Mouse (Mus musculus): ENCODE results near the gene Doc2a. TPM values are rescaled to one million over a fixed set of nuclear protein-coding genes. Genes with fewer than 3 reads are reported as not detected.

The Doc2a gene
- total RNA-seq (2021), result 1 to 10 TPM in 1 of 2 experiments, under 1 TPM in 1; 0.82 to 1.0 TPM
- long read RNA-seq, experiment 1, partial matches to known transcripts, result 1 of 2 reads
- long read RNA-seq, experiment 1, other reads (novel, unspliced or antisense), result 0 of 2 reads
- long read RNA-seq, experiment 2, partial matches to known transcripts, result 0 of 1 reads
- long read RNA-seq, experiment 2, other reads (novel, unspliced or antisense), result 0 of 1 reads

DNA sequence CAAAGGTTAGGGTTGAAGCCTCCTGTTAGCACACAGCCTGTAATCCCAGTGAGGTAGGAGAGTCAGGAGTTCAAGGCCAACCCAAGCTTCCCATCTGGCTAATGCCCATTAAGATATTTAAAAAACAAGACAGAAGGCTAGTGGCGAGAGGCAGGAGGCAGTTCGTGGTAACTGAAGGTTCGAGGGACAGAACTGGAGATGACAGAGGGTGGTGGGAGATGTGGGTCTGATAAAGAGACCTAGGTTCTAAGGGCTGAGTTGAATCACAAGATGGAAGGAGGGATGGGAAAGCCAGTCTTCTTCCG, at the start of gene Doc2a:
Gene Doc2a, plus strand, starts transcription at position 301 of the 305 bp plus-strand sequence.
- DNase-seq, result no peak

DNA sequence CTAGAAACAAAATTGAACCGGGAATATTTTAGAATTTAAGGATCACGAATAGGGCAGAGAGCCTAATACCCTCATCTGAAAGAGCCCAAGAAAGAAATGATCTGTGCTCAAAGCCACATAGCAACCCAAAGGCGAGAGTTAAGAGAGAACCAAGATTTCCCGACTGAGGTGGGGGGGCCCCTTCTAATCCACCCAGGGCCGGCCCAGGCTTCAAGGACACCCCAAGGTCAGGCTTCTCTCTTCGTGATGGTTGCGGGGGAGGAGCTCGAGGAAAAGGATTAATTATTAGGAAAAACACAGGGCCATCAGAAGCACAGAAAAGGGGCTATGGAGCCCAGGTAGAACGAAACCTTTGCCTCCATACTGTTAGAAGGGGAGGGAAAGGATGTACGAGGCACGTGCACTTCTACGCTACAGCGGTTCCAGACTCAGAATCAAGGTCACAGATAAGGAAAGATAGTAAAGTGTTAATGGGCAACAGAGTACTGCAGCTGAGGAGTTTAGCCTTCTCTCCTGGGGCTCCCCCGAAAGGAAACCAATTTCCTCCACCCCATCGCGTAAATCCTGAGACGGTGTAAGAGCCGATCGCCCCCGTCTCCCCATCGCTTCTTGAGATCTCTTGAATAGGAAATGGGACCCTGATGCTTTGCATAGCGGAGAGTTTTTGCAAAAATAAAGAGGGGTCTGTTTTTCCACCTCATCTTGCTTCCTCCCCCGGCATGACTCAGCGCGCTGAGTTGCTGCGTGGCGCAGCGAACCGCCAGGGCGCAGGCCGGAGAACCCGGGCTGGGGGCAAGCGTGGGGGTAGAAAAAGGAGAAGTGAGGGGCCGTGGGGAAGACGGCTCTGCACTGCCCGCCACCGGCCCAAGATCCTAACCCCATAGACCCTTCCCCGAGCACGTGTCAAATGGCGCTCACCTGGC, 48.8 kb upstream of the Doc2a start:
- peak; percentile 71 for DNase-seq

DNA sequence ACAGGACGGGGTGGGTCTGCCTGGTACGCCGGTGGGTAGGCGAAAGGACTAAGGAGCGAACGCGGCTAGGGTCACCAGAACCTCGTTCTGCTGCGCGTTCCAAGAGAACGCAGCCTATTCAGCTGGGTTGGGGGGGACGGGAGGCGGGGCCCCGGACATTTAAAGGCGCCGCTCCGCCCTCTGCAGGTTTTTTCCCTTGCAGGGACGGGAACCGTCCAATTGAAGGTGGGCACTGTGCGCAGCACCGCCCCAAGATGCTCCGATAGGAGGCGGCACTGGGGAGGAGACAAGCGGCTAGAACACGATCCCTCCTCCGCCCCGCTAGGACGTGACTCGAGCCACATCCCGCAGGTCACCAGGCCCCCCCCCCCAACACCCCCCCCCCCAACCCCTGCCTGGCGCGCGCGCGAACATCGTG, 48.2 kb upstream of the Doc2a start:
- peak; percentile 98 for DNase-seq

DNA sequence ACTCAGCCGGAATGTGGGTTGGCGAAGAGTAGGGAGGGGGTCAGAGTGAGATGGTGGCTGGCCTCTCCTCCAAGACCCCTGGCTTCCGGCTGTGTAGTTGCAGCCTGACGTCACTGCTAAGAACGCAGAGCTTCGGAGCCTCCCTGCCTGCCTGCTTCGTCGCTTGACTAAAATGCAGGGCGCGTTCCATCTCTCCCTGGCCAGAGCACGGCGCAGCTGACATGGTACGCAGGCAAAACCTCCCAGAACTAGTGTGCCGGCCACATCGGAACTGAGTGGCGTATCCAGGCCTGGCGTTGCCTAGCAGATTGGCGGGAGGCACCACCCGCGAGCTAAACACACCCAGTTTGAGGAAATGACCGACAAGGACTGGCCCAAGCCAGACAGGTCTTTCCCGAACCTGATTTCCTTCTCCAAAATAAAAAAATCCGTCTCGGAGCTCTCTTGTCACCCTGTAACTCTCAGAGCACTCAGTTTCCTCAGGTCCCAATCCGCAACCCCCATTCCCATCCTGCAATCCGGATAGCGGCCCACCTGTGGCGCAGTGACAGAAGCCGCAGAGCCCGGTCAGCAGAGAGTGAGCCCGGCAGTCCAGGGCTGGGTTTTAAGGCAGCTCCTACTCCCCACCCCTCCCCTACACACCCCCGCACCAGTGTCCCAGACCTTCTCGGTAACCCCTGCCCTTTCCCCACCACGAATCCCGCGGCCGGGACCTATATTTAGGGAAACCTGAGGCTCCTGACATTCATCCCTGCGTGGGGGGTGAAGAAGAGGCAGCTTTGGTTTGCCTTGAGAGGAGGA, 47.5 kb upstream of the Doc2a start:
- peak; percentile 59 for DNase-seq

DNA sequence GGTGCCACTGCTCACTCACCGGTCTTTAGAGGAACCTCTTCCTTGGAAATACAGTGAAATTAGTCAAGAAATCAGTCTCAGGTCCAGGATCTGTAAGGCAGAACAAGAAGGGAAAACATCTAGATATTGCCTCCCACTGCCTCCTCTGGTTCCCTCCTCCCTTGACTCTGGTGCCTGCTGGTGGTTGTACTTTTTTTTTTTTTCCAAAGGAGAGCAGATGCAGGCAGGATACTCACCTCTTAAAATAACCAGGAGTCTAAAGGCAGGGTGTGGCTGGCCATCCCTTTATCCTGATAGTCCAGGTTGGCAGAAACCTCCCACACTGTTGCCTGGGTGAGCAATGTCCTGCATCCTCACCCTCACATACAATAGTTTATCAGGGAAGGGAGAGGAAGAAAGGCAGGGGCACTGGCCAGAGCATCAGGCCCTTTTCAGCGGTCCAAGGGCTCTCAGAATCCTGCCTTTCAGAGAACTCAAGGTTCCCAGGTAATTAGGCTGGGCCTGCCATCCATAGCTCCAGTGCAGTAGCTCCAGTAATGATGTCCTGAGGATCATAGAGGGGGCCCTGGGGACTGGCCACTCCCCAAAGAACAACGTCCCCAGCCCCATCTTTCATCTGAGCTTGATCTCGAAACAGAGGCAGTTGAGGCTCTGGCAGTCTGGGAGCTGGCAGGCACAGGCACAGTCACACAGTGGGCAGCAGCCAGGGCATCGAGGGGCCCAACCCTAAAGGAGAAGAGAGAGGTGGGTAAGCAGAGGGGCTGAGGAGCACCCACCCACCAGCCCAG, 46.8 kb upstream of the Doc2a start:
- DNase-seq, result no peak

DNA sequence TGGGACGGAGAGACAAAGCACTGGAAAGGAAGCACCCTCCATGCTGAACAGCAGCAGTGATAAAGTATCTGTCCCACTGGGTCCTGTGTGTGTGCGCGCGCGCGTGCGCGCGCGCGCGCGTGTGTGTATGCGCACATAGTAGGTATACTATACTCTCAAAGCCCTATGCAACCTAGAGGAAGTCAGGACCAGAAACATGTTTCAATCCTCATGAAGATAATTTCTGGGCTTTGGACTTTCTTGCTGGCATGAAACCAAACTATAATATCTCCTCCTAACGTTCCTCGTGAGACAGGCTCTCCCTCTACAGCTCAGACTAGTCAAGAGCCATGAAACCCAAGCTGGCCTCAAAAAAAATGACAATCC, 46.2 kb upstream of the Doc2a start:
- no peak for DNase-seq

DNA sequence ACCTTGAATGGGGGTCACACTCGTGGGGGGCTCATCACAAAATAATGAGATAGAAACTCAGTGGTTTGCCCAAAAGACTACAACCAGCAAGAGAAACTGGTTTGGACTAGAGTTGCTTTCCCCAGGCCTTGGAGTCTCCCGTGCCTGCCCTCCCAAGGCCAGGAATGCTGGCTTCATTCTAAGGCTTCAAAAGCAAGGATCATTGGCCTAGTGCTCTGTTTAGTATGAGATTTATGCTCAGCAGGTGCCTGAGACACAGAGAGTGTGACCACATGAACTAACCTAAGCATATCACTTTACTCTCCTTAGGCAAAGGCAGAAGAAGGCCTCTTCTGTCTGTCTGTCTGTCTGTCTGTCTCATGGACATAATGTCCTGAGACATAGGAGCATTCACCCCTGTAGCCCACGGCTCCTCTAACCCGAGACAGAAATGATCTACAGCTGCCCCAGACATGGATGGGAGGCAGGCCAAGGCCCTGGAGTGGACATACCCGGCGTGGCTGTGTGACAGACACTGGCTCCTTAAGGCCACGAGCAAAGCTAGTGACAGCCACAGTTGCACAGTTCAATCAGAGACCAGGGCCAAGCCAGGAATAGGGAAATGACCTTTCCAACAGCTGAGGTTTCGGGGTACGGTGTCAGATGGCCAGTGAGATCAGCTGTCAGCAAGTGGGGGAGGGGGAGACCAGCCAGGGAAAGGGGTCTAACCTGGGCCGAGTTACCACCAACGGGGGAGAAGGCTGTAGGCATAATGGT, 44.9 kb upstream of the Doc2a start:
- peak; percentile 59 for DNase-seq

DNA sequence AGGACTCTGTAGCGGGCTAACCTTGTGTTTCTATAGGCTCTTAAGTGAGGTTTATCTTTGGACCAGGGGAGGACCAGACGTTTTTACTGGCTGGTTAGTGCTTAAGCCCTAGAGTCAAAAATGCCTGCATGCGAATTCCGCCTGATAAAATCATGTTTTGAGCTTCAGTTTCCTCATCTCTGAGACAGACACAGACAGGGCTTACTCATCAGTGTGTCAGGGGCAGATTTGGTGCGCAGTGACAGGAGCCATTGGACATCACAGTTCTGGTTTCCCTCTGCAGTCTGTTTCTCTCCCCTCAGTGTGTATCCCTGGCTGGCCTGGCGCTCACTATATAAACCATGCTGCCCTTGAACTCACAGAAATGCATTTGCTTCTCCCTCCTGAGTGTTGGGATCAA, 44.0 kb upstream of the Doc2a start:
- DNase-seq, result no peak

DNA sequence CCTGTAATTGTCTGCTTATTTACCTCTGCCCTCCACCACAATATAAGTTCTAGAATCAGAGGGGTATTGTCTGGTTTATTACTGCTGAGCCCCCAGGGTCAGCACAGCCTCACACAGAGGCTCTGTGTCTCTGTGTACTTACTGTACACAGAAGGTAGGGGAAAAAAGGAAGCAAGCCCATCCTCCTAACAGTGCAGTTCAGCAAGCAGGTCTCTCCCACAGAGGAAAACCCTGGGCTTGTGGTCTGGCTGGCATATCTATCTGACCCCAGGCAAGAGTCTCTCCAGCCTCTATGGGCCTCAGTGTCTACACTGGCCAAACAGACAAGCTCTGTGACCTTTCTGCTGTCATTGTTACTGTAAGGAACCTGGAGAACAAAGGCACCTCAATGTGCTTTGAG, 43.5 kb upstream of the Doc2a start:
- no peak for DNase-seq

DNA sequence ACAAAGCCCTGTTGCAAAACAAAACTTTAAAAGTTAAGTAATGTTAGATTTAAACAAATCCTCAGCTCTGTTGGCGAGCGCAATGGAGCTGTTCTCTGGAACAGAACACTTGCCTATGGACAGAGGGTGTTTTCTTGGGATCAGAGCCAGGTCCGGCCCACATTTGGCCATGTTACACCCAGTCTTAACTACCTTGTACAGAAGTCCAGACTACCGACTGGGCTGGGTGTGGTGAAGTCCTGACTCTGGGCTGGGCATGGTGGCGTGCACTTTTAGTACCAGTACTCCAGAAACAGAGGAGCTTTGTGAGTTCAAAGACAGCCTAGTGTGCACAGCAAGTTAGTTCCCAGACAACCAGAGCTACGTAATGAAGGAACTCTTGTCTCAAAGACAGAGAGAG, 40.3 kb upstream of the Doc2a start:
- peak; percentile 73 for DNase-seq

DNA sequence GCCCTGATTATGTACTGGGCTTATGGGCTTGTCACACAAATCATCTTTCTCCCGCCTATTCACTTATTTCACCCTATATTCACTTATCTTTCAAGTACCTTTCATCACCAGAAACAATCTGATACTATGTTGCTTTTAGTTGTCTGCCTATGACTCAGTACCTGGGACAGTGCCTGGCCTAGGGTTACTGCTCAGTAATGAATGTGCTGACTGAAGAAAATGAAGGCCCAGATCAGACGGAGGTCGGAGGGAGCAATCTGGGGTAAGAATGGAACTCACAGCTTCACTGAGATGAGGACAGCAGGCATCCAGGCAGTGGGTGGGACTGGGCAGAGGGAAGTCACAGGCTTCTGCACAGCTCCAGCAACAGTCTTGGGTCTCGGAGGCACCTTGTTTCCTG, 39.8 kb upstream of the Doc2a start:
- DNase-seq, result no peak

DNA sequence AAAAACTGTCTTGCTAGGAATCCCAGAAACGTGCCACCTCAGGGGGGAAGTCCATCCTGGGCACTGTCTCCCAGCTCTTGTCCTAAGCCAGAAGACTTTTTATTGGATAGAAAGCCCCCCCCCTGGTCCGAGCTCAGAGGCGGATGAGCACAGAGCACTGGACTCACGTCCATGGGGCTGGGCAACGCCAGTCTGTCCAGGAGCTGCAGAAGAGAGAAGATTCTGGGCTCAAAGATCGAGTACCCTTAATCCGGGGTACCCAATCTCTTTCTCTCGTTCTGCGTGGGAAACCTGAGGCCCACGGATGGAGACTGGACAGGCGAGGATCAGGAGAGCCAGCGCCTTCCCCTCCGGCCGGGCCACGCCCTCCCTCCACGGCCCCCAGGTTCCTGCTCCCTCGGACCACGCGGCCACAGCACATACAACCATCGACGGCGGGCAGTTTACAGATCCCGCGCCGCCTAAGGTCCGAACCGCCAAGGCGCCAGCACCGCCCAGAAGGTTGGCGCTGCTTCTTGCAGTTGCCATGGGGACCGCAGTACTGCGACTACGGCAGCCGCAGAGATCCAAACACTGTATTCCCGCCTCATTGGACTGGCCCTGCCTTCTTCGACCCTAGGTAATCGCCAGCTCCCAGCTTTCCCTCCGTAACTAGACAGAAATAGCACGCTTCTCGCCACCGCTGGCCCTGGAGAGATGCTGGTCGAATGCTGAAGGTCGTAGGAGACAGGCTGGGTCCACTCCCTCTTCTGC, 38.3 kb upstream of the Doc2a start:
- peak; percentile 94 for DNase-seq

DNA sequence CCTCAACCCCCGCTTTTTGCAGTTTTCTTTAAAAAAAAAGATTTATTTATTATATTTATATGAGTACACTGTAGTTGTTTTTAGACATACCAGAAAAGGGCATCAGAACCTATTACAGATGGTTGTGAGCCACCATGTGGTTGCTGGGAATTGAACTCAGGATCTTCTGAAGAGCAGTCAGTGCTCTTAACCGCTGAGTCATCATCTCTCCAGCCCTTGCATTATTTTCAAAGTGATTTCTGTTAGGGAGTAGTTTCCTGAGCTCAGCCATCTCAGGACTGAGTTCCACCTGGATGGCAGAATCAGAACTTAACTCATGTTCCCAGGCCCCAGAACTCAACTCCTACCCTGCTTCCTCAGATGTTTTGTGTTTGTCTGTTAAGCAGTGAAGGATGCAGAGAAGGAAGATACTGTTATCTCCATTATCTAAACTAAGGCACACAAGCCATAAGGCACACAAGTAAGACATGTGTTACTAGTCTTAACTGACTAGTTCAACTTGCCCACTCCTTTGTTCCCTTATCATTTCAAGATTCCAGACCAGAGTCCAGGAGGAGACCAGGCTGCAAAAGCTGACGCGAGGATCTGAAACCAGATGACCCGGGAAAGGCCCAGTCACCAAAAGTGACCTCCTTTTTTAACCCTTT, 37.4 kb upstream of the Doc2a start:
- no peak for DNase-seq

DNA sequence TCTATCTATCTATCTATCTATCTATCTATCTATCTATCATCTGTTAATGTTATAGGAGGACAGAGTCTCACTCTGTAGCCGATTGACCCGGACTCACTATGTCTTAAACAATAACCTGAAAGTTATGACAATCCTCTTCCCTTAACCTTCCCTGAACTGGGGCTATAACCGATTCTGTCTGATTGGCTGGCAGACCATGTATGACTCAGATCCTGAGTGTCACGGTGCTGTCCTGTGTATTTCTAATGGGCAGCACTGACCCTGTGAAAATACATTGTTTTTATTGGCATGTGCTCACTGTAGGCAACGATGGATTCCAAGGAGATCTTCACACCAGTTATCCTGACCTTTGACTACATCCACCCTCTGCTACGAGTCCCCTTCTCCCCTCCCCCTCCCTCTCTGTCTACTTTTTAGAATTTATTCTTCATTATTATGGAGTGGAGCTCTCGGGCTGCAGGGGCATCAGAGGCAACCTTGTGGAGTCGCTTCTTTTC, 31.4 kb upstream of the Doc2a start:
- no peak for DNase-seq

DNA sequence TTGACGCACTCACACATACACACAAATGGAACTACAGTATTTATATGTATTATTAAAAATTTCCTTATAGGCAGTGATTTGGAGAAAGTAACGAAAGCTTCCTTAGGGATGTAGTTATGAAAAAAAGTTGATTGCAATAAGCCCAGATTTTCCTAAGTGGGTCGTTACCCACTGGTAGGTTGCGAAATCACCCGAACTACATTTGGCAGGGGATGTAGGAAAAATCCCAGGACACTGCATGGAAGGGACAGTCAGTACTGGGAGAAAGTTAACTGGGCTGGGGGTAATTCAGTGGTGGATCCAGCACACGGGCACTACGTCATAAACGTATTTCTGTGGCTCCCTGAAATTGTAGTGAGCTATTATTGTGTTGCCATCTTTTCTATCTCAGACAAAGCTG, 30.7 kb upstream of the Doc2a start:
- peak; percentile 58 for DNase-seq

DNA sequence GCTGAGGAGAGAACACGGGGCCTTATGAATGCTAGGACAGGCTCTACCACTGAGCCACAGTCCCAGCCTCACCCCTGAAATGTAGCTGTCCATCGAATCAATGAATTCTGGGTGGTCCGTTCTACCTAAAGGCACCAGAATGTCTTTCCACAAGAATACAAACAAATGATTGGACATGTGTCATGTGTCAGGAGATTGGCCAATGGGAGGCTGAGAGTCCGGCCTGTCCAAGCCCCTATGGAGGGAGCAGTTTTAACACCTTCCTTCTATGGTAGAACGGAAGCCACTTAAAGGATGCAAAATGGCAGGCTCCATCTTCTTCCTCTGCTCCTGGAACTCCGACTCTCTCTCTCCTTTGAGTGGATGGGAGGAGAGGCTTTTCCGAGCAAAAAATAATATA, 29.6 kb upstream of the Doc2a start:
- DNase-seq, result no peak

DNA sequence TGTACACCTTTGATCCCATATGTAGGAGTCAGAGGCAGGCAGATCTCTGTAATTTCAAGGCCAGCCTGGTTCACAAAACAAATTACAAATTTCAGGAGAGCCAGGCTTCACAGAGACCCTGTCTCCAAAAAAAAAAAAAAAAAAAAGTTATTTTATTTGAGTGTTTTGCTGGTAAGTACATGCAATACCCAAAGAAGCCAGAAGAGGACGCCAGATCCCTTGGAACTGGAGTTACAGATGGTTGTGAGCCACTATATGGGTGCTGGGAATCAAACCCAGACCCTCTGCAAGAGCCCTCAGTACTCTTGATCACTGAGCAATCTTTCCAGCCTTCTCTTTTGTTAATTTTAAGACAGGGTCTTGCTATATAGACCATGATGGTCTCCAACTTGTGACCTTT, 28.4 kb upstream of the Doc2a start:
- no peak for DNase-seq

DNA sequence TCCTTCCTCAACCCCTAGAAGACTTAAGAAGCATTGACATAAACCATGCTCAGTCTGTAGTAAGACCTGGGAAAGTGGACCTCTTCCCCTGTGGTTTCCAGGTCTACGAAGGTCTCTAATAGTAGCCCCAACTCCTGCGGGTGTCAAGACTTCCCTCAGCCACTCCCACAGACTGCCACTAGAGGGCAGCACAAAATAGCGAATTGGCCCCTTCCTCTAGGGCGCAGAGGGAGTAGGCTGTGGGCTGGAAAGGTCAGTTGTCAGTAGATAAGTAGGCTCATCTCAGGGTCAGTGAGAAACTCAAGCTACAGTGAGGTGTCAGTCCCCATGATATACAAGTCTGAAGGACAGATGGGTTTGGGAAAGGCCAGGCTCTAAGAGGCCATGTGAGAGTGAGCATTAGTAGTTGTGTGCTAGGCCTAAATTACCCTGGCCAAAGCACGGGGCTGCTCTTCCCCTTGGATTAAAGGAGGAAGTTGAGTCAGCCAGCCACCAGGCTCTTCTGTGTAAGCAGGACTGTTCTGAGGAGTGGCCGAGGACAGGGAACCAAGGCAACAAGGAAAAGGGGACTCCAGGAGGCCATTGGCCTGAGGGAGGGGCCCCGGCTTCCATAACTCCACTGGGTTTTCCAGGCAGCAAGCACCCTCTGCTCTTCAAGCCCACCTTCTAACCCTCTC, 25.2 kb upstream of the Doc2a start:
- peak; percentile 92 for DNase-seq

DNA sequence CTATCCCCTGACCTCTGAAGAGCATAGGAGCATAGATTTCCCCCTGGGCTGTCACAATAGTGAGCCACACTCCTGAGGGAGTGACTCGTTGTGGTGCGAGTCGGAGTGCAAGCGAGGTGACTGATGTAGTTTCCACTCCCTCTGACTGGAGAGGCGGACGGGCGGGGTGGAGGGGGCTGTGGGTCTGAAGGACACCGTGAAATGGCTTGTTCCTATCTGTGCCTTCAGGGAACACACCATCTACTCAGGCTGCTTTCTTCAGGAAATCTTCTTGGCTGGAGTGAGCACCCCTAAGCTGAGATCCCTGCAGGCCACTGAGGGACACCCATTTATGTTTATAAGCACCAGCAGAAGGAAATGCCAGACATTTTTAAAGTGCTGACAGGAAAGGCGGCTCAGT, 24.5 kb upstream of the Doc2a start:
- DNase-seq, result peak; percentile 67

All from adrenal gland, postnatal 10 days (tissue).